Mouse (Mus musculus) spleen, adult 2 months (tissue): ENCODE data around the gene Tacc3. TPM values are rescaled to one million over a fixed set of nuclear protein-coding genes. Genes with fewer than 3 reads are reported as not detected.

ENCODE experiments used
- DNase-seq, 2 experiments: peaks; one replicate each; pipeline versions ENCODE4 v3.0.0 to v3.0.0-alpha.2; 2012 to 2021; ENCODE audit warnings: low spot score in 2 of 2, low read depth in 1 of 2
- H3K27ac ChIP-seq: fragments of 200-500 bp; 2 replicates; pipeline ENCODE4 v1.5.1; 2012; ENCODE audit warnings: low read length, inconsistent platforms; ENCODE audit not compliant: insufficient read depth
- H3K27me3 ChIP-seq: fragments of 200-500 bp; 2 replicates; pipeline ENCODE4 v1.6.1; 2012; ENCODE audit warnings: mild to moderate bottlenecking, moderate library complexity, low read length, inconsistent platforms; ENCODE audit not compliant: control insufficient read depth, insufficient read depth
- H3K36me3 ChIP-seq: fragments of 200-500 bp; 2 replicates; pipeline ENCODE4 v1.6.1; 2012; ENCODE audit warnings: mild to moderate bottlenecking, low read length, inconsistent platforms; ENCODE audit not compliant: control insufficient read depth, insufficient read depth
- H3K4me1 ChIP-seq: fragments of 200-500 bp; 2 replicates; pipeline ENCODE4 v1.6.1; 2011; ENCODE audit warnings: inconsistent platforms; ENCODE audit not compliant: control insufficient read depth, insufficient read depth, insufficient read length
- H3K4me3 ChIP-seq: fragments of 200-500 bp; 2 replicates; pipeline ENCODE4 v1.5.1; 2011; ENCODE audit warnings: mild to moderate bottlenecking, inconsistent platforms; ENCODE audit not compliant: insufficient read depth, insufficient read length; ENCODE audit errors: extremely low read depth
- CTCF ChIP-seq: fragments of 200-500 bp; IDR thresholded peaks from 2 replicates; pipeline ENCODE4 v1.5.1; 2011; ENCODE audit warnings: mild to moderate bottlenecking, inconsistent platforms; ENCODE audit not compliant: insufficient read depth, insufficient read length, insufficient replicate concordance; ENCODE audit errors: extremely low read depth
- POLR2A ChIP-seq: fragments of 200-500 bp; IDR thresholded peaks from 2 replicates; pipeline ENCODE4 v1.6.1; 2011; ENCODE audit warnings: low read depth, low read length, inconsistent platforms
- WGBS: fragments of 180-500 bp; shearing (Covaris S2); methylation state at CpG from one replicate; pipeline ENCODE4 v1.1.7; 2018; 5-methylcytosine and 5-hydroxymethylcytosine counted together
- polyA plus RNA-seq: library from polyadenylated mRNA; depleted of rRNA; stranded (reverse); fragments of >200 nt; gene quantifications from 2 replicates; pipeline ENCODE4 v1.2.3, GENCODE M21; 2012

Tacc3 gene
- polyA plus RNA-seq, 1 experiment, result 9.2 TPM

- no peaks in the 10 kb centered on the region for H3K36me3 ChIP-seq
- DNase-seq, result no peak
- H3K27me3 ChIP-seq, result no peaks in the 10 kb centered on the region
- H3K27ac ChIP-seq, result no peak overlapping the region
- no peak for TF ChIP-seq POLR2A
- no peak for TF ChIP-seq CTCF
- no peak overlapping the region for H3K4me3 ChIP-seq
- 89% methylated on average over 3 of the region's 3 CpGs for WGBS
- H3K4me1 ChIP-seq, result no peaks in the 10 kb centered on the region
Observed at GRCm38 (mm10) chr5:33674439-33674838, 16.5 kb downstream of the Tacc3 start.

- Histone ChIP-seq H3K27me3 (no peaks in the 10 kb centered on the region), H3K27ac (no peak overlapping the region), H3K4me3 (no peak overlapping the region), H3K4me1 (no peaks in the 10 kb centered on the region), H3K36me3 (no peaks in the 10 kb centered on the region)
- DNase-seq, result no peak
- 5% methylated on average over 1 of the region's 1 CpGs for WGBS
- TF ChIP-seq CTCF (peak; percentile 33; the same call in 1 of the 2 replicates), POLR2A (no peak)
Observed at GRCm38 (mm10) chr5:33675964-33676363, 18.0 kb downstream of the Tacc3 start.

GRCm38 (mm10) chr5:33678244-33678643, 20.3 kb downstream of the Tacc3 start:
- H3K4me1 ChIP-seq, result peaks cover 8% of the 10 kb centered on the region; the same call in 1 of the 2 replicates
- WGBS, result 95% methylated on average over 5 of the region's 5 CpGs
- no peaks in the 10 kb centered on the region for H3K27me3 ChIP-seq
- no peaks in the 10 kb centered on the region for H3K36me3 ChIP-seq
- DNase-seq, result no peak
- TF ChIP-seq POLR2A (no peak), CTCF (no peak)
- H3K27ac ChIP-seq, result no peak overlapping the region
- H3K4me3 ChIP-seq, result no peak overlapping the region

- WGBS, result 33% methylated on average over 3 of the region's 3 CpGs
- peaks cover 8% of the 10 kb centered on the region; the same call in 1 of the 2 replicates for H3K4me1 ChIP-seq
- DNase-seq, result no peak
- H3K27ac ChIP-seq, result no peak overlapping the region
- H3K36me3 ChIP-seq, result no peaks in the 10 kb centered on the region
- H3K4me3 ChIP-seq, result no peak overlapping the region
- H3K27me3 ChIP-seq, result no peaks in the 10 kb centered on the region
- TF ChIP-seq CTCF (no peak), POLR2A (no peak)
Observed at GRCm38 (mm10) chr5:33681044-33681443, 23.1 kb downstream of the Tacc3 start.

- Histone ChIP-seq H3K4me1 (peaks cover 8% of the 10 kb centered on the region; the same call in 1 of the 2 replicates), H3K27me3 (no peaks in the 10 kb centered on the region), H3K27ac (no peak overlapping the region), H3K4me3 (no peak overlapping the region), H3K36me3 (no peaks in the 10 kb centered on the region)
- no peak for TF ChIP-seq CTCF
- DNase-seq, result no peak
- WGBS, result 35% methylated on average over 15 of the region's 15 CpGs
Observed at GRCm38 (mm10) chr5:33681611-33682388, 23.9 kb downstream of the Tacc3 start.

- TF ChIP-seq CTCF, result no peak
- TF ChIP-seq POLR2A, result no peak
- WGBS, result 21% methylated on average over 4 of the region's 4 CpGs
- H3K4me3 ChIP-seq, result no peak overlapping the region
- no peaks in the 10 kb centered on the region for H3K27me3 ChIP-seq
- H3K27ac ChIP-seq, result no peak overlapping the region
- H3K4me1 ChIP-seq, result peaks cover 8% of the 10 kb centered on the region; the same call in 1 of the 2 replicates
- DNase-seq, result no peak
- no peaks in the 10 kb centered on the region for H3K36me3 ChIP-seq
Observed at GRCm38 (mm10) chr5:33682963-33683362, 25.0 kb downstream of the Tacc3 start.
